In the genomic region with DNA sequence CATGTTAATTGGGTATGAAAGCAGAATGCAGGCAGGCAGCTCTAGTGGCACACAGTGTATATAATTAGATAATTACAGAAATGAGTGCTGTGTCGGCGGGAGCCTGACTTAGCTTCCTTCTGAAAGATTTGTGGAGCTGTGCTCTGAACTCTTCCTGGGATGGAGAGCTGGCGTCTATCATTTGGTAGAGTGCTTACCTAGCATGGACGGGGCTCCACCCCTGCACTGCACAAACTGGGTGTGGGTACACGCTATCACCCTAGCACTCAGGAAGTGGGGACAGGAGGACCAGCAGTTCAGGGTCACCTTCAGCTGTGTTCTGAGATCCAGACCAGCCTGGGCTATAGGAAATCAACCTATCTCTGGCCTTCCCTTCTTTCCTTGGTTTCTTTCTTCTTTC, we compare ENCODE assay signal across 9 mouse cellular contexts. TPM values are rescaled to one million over a fixed set of nuclear protein-coding genes. Genes with fewer than 3 reads are reported as not detected.
DNase-seq lines count a peak whose midpoint lies in the region; ATAC-seq lines count a peak whose summit lies in the region.
"Had no signal": no experiment of that assay in that cellular context is flagged by ENCODE, and none has a peak within 500 bp of the region (broad histone marks: within the 10 kb centered on the region; RNA-seq: fewer than 3 reads in every experiment).

No protein-coding gene starts in this region.

- WGBS in heart, embryonic 15.5 days, result 68% methylated on average over 5 of the region's 5 CpGs
- 48% methylated on average over 5 of the region's 5 CpGs for WGBS in liver, embryonic 11.5 days

- H3K9ac ChIP-seq in heart, embryonic 15.5 days, result no peak overlapping the region
- peak overlapping the region; percentile 18; the same call in 1 of the 2 replicates for H3K9ac ChIP-seq in liver, embryonic 11.5 days (ENCODE audit: low read depth, low read length)

- peak overlapping the region; percentile 60; the same call in 1 of the 2 replicates for H3K27ac ChIP-seq in heart, embryonic 15.5 days
- H3K27ac ChIP-seq in liver, embryonic 11.5 days (ENCODE audit: low read depth, low read length), result no peak overlapping the region

- peaks cover 19% of the 10 kb centered on the region for H3K4me1 ChIP-seq in heart, embryonic 15.5 days (replicated peaks)
- H3K4me1 ChIP-seq in liver, embryonic 11.5 days (replicated peaks; ENCODE audit: control insufficient read depth, insufficient read depth, low read length), result peaks cover 27% of the 10 kb centered on the region

- peaks cover 9% of the 10 kb centered on the region; the same call in 1 of the 2 replicates for H3K36me3 ChIP-seq in heart, embryonic 15.5 days
- 0 out of 2 replicates have a peak, but pooled peaks cover 3% of the 10 kb centered on the region for H3K36me3 ChIP-seq in liver, embryonic 11.5 days (ENCODE audit: control insufficient read depth, insufficient read depth, low read length)

- H3K4me3 ChIP-seq in heart, embryonic 15.5 days, result no peak overlapping the region
- H3K4me3 ChIP-seq in liver, embryonic 11.5 days (ENCODE audit: low read depth, low read length), result no peak overlapping the region; the same call in 1 of the 2 replicates

- DNase-seq in heart, postnatal 14 days, result no peak
- DNase-seq in A20 (ENCODE audit: low read depth, low spot score), result peak; percentile 51
- DNase-seq in liver, embryonic 11.5 days (ENCODE audit: low spot score), result no peak
- DNase-seq in left cerebral cortex, postnatal 10 days (ENCODE audit: extremely low spot score in 1 of 2, low spot score in 2 of 2), result no peak
- DNase-seq in retina, postnatal 1 day, result no peak
- DNase-seq: cerebellum, postnatal 14 days had no signal

- no peak for ATAC-seq in heart, embryonic 15.5 days (replicated peaks; ENCODE audit: insufficient number of reproducible peaks, insufficient read depth, low FRiP score, low read depth)
- ATAC-seq in erythroid progenitor cell, adult 5-6 weeks (replicated peaks; ENCODE audit: low FRiP score, poor library complexity, severe bottlenecking), result 0 out of 2 replicates have a peak, but pooled peaks have one; percentile 28
- ATAC-seq in liver, embryonic 11.5 days (replicated peaks; ENCODE audit: low FRiP score), result no peak; the same call in 1 of the 2 replicates
- ATAC-seq in cerebellum, adult (ENCODE audit: insufficient number of reproducible peaks, low FRiP score, low TSS enrichment), result no peak

- intact Hi-C loops in heart, postnatal 14 days (cut with DNase I), result no loop called here
- intact Hi-C loops in left cerebral cortex, postnatal 10 days (cut with DNase I), result no loop called here

- no peaks in the 10 kb centered on the region for H3K27me3 ChIP-seq in heart, embryonic 15.5 days
- H3K27me3 ChIP-seq in liver, embryonic 11.5 days (replicated peaks; ENCODE audit: control insufficient read depth, insufficient read depth, low read length), result no peaks in the 10 kb centered on the region

- H3K4me2 ChIP-seq in heart, embryonic 15.5 days, result peak overlapping the region; percentile 60
- H3K4me2 ChIP-seq in liver, embryonic 11.5 days, result peak overlapping the region; percentile 75

- H3K9me3 ChIP-seq in heart, embryonic 15.5 days (replicated peaks), result no peaks in the 10 kb centered on the region
- no peaks in the 10 kb centered on the region for H3K9me3 ChIP-seq in liver, embryonic 11.5 days (ENCODE audit: control insufficient read depth, low read length)

RNA-seq across cellular contexts. Expression of a gene that starts 1.2 kb away (rescaled TPM):
- polyA plus RNA-seq in heart, embryonic 15.5 days (2015; fragmentation: Nextera tagmentation; extraction: Ambion mirVana), result 77.6 and 89.7 TPM in 2 replicates
- total RNA-seq in heart, postnatal 14 days (2021), result 10 to 100 TPM; 91.7 to 99.4 TPM
- 2.9 and 14.1 TPM in 2 replicates for total RNA-seq in erythroid progenitor cell, adult 5-6 weeks (2015; ENCODE audit: low replicate concordance)
- 4.9 and 6.5 TPM in 2 replicates for total RNA-seq in erythroid progenitor cell, adult 5-6 weeks (2017; ENCODE audit: low replicate concordance)
- 53.1 and 53.4 TPM in 2 replicates for polyA plus RNA-seq in liver, embryonic 11.5 days (2014; fragmentation: Nextera tagmentation; extraction: Ambion mirVana)
- 10 to 100 TPM; 49.0 to 55.7 TPM for total RNA-seq in left cerebral cortex, postnatal 10 days (2021)

RNA-seq across cellular contexts. Expression of a gene that starts 33.8 kb away (rescaled TPM):
- 0.28 and 0.44 TPM in 2 replicates for polyA plus RNA-seq in heart, embryonic 15.5 days (2015; fragmentation: Nextera tagmentation; extraction: Ambion mirVana)
- under 1 TPM in 1 of 2 experiments, not detected in 1; 0.37 TPM for total RNA-seq in heart, postnatal 14 days (2021)
- total RNA-seq in erythroid progenitor cell, adult 5-6 weeks (2015; ENCODE audit: low replicate concordance), result not detected in 2 replicates
- not detected in 2 replicates for total RNA-seq in erythroid progenitor cell, adult 5-6 weeks (2017; ENCODE audit: low replicate concordance)
- 0.45 and 0.51 TPM in 2 replicates for polyA plus RNA-seq in liver, embryonic 11.5 days (2014; fragmentation: Nextera tagmentation; extraction: Ambion mirVana)
- total RNA-seq in left cerebral cortex, postnatal 10 days (2021), result under 1 TPM in 1 of 2 experiments, not detected in 1; 0.59 TPM

RNA-seq across cellular contexts. Expression of a gene that starts 34.0 kb away (rescaled TPM):
- 31.5 and 38.7 TPM in 2 replicates for polyA plus RNA-seq in heart, embryonic 15.5 days (2015; fragmentation: Nextera tagmentation; extraction: Ambion mirVana)
- total RNA-seq in heart, postnatal 14 days (2021), result 10 to 100 TPM; 25.8 to 31.3 TPM
- total RNA-seq in erythroid progenitor cell, adult 5-6 weeks (2015; ENCODE audit: low replicate concordance), result 18.7 and 20.5 TPM in 2 replicates
- total RNA-seq in erythroid progenitor cell, adult 5-6 weeks (2017; ENCODE audit: low replicate concordance), result 17.3 and 24.7 TPM in 2 replicates
- 38.6 and 46.2 TPM in 2 replicates for polyA plus RNA-seq in liver, embryonic 11.5 days (2014; fragmentation: Nextera tagmentation; extraction: Ambion mirVana)
- total RNA-seq in left cerebral cortex, postnatal 10 days (2021), result 10 to 100 TPM; 40.7 to 42.3 TPM

RNA-seq across cellular contexts. Expression of a gene that starts 34.4 kb away (rescaled TPM):
- polyA plus RNA-seq in heart, embryonic 15.5 days (2015; fragmentation: Nextera tagmentation; extraction: Ambion mirVana), result 16.5 and 19.9 TPM in 2 replicates
- total RNA-seq in heart, postnatal 14 days (2021), result 10 to 100 TPM; 17.7 to 20.1 TPM
- total RNA-seq in erythroid progenitor cell, adult 5-6 weeks (2015; ENCODE audit: low replicate concordance), result 5.8 and 16.3 TPM in 2 replicates
- 2.3 and 4.9 TPM in 2 replicates for total RNA-seq in erythroid progenitor cell, adult 5-6 weeks (2017; ENCODE audit: low replicate concordance)
- polyA plus RNA-seq in liver, embryonic 11.5 days (2014; fragmentation: Nextera tagmentation; extraction: Ambion mirVana), result 15.2 and 16.7 TPM in 2 replicates
- total RNA-seq in left cerebral cortex, postnatal 10 days (2021), result 10 to 100 TPM in 1 of 2 experiments, 1 to 10 TPM in 1; 8.3 to 10.9 TPM

RNA-seq across cellular contexts. Expression of a gene that starts 38.8 kb away (rescaled TPM):
- 7.6 and 12.5 TPM in 2 replicates for polyA plus RNA-seq in heart, embryonic 15.5 days (2015; fragmentation: Nextera tagmentation; extraction: Ambion mirVana)
- total RNA-seq in heart, postnatal 14 days (2021), result 10 to 100 TPM; 46.4 to 55.4 TPM
- 30.6 and 35.3 TPM in 2 replicates for total RNA-seq in erythroid progenitor cell, adult 5-6 weeks (2015; ENCODE audit: low replicate concordance)
- 16.2 and 24.4 TPM in 2 replicates for total RNA-seq in erythroid progenitor cell, adult 5-6 weeks (2017; ENCODE audit: low replicate concordance)
- polyA plus RNA-seq in liver, embryonic 11.5 days (2014; fragmentation: Nextera tagmentation; extraction: Ambion mirVana), result 7.1 and 7.9 TPM in 2 replicates
- total RNA-seq in left cerebral cortex, postnatal 10 days (2021), result 10 to 100 TPM; 26.1 to 26.6 TPM
